Mouse (Mus musculus): ENCODE results near the gene Phf2. TPM values are rescaled to one million over a fixed set of nuclear protein-coding genes. Genes with fewer than 3 reads are reported as not detected.

Gene Phf2
- polyA plus RNA-seq, 1 experiment from 2014 or later: 12.2 TPM

DNA sequence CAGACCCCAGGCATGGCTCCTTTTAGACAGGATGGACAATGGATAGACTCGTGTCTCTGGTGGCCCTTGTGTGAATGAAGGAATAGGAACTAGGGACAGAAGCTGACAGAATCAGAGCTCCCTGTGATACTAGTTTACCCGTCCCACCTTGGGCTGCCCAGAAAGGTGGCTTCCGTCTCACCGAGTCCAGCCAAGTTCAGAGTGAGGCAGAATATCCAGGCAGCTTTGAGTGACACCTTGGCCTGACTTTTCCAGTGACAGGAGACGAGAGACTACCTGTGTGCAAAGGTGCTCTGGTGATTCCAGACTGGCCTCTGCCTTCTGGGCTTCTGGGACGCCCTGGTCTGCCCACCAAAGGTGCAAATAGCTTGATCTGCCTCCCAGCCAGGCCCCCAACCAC lies 75.2 kb downstream of the Phf2 start:
- Histone ChIP-seq H3K4me3 (ENCODE audit: low read depth, low read length) (no peak overlapping the region), H3K9ac (no peak overlapping the region), H3K27me3 (ENCODE audit: insufficient read depth, low read length) (no peaks in the 10 kb centered on the region), H3K4me2 (no peak overlapping the region), H3K4me1 (ENCODE audit: insufficient read depth) (no peaks in the 10 kb centered on the region), H3K9me3 (ENCODE audit: low read depth, low read length) (no peaks in the 10 kb centered on the region), H3K36me3 (ENCODE audit: insufficient read depth) (no peaks in the 10 kb centered on the region), H3K27ac (ENCODE audit: low read depth) (no peak overlapping the region)
- DNase-seq (no peak), ATAC-seq (ENCODE audit: insufficient read depth) (no peak)
- TF ChIP-seq CTCF (IDR thresholded peaks at IDR 0.05; ENCODE audit: low read depth): no peak
- WGBS: 70% methylated on average over 6 of the region's 6 CpGs

DNA sequence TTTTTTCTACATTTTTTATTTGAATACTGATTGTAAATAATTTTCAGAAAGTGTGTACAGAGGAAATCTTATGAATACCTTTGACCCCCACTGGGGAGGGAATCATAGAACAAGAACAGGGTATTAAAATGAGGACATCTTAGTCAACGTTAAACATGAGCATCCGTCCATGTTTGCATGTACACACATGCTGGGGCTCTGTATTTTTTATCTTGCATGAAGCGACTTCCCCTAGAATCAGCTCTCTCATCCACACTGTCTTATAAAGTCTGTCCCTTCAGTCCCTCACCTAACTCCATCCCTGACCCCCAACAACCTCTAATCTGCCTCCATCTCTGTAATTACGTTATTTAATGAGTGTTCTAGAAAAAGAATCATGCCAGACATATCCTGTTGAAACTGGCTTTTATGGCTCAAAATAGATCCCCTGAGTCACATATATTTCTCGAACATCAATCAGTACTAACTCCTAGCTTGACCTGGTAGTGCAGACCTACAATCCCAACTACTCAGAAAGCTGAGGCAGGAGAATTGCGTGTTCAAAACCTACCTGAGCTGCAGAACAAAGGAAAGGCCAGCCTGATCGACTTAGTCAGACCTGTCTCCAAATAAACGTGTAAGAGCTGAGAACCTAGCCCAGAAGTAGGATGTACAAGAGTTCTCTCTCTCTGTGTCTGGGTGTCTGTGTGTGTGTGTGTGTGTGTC lies 86.2 kb downstream of the Phf2 start:
- Histone ChIP-seq H3K4me3 (ENCODE audit: low read depth, low read length) (no peak overlapping the region), H3K27ac (ENCODE audit: low read depth) (no peak overlapping the region), H3K4me2 (no peak overlapping the region), H3K27me3 (ENCODE audit: insufficient read depth, low read length) (no peaks in the 10 kb centered on the region), H3K9ac (no peak overlapping the region), H3K36me3 (ENCODE audit: insufficient read depth) (no peaks in the 10 kb centered on the region), H3K9me3 (ENCODE audit: low read depth, low read length) (no peaks in the 10 kb centered on the region), H3K4me1 (ENCODE audit: insufficient read depth) (peaks cover 8% of the 10 kb centered on the region; the same call in 1 of the 2 replicates)
- TF ChIP-seq CTCF (IDR thresholded peaks at IDR 0.05; ENCODE audit: low read depth): no peak
- ATAC-seq (ENCODE audit: insufficient read depth) (no peak), DNase-seq (no peak)
- WGBS: 76% methylated on average over 8 of the region's 8 CpGs

DNA sequence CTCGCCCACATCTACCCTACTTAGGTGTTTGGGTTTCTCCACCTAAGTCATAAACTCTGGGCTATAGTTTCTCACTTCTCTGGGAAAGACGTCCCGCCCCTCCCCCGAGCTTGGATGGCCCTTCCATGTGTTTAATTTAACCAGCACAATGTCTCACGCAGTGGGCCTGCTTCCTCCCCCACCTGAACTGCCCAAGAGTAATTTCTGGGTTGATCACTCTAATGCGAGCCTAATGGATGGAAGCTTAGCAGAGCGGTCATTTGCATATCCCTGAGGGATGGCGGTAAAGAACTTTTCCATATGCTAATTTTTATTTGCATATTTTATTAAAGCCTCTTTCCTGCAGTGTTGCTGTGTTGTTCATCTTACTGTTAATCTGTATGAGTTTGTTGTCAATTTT lies 86.8 kb downstream of the Phf2 start:
- DNase-seq: no peak
- no peaks in the 10 kb centered on the region for H3K9me3 ChIP-seq (ENCODE audit: low read depth, low read length)
- 51% methylated on average over 8 of the region's 8 CpGs for WGBS
- no peaks in the 10 kb centered on the region for H3K27me3 ChIP-seq (ENCODE audit: insufficient read depth, low read length)
- H3K9ac ChIP-seq: no peak overlapping the region
- no peak overlapping the region for H3K4me2 ChIP-seq
- no peak overlapping the region for H3K27ac ChIP-seq (ENCODE audit: low read depth)
- H3K4me1 ChIP-seq (ENCODE audit: insufficient read depth): peaks cover 8% of the 10 kb centered on the region; the same call in 1 of the 2 replicates
- no peak for TF ChIP-seq CTCF (IDR thresholded peaks at IDR 0.05; ENCODE audit: low read depth)
- no peak for ATAC-seq (ENCODE audit: insufficient read depth)
- no peak overlapping the region for H3K4me3 ChIP-seq (ENCODE audit: low read depth, low read length)
- no peaks in the 10 kb centered on the region for H3K36me3 ChIP-seq (ENCODE audit: insufficient read depth)

DNA sequence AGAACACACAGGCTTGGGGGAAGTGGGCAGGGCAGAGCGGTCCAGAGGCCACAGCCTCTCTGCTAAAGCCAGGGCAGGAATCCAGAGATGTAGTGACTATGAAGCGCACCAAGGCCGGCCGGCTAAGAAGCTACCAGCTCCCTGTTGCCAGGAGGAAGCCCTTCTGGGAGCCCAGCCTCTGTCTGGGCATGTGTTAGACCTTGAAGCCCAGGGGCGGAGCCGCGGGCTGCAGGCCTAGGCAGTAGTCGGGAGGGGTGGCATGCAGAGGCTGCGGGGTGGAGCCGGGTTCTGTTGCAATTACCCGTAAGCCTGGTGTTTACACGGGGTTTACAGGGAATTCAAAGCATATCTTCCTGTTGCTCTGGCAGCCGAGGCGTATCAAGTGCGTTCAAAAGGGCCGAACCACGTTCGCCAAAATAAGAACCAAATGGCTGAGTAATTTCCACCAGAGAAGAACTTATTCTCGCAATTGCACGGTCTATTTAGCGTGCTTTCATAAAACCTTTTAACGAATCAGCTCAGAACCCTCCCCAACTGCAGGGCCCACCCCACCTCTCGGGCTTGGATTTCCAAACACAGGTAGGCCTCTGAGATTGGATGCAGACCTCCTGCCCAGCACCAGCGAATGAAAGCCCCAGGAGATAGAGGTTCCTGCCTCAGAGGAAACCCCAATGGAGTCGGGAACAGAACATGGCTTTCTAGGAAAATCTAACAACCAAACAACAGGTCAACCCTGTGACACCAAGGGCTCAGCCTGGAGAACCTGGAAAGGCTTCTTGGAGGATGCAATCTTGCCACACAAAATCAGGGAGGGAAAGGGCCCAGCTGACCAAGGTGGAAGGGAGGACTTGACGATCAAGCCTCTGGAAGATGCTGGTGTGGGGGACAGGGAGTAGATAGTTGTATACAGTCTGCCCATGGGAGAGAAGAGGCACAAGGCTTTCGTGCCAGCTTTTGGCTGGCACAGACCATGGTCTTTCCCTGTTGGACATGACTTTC lies 87.9 kb downstream of the Phf2 start:
- peak overlapping the region; percentile 18; the same call in 1 of the 2 replicates for H3K4me2 ChIP-seq
- no peaks in the 10 kb centered on the region for H3K36me3 ChIP-seq (ENCODE audit: insufficient read depth)
- H3K27ac ChIP-seq (ENCODE audit: low read depth): no peak overlapping the region
- DNase-seq (peak; percentile 60), ATAC-seq (ENCODE audit: insufficient read depth) (peak; percentile 75)
- no peaks in the 10 kb centered on the region for H3K9me3 ChIP-seq (ENCODE audit: low read depth, low read length)
- H3K4me1 ChIP-seq (ENCODE audit: insufficient read depth): peaks cover 8% of the 10 kb centered on the region; the same call in 1 of the 2 replicates
- peak overlapping the region; percentile 26 for H3K9ac ChIP-seq
- 39% methylated on average over 27 of the region's 27 CpGs for WGBS
- H3K4me3 ChIP-seq (ENCODE audit: low read depth, low read length): no peak overlapping the region
- H3K27me3 ChIP-seq (ENCODE audit: insufficient read depth, low read length): no peaks in the 10 kb centered on the region
- no peak for TF ChIP-seq CTCF (IDR thresholded peaks at IDR 0.05; ENCODE audit: low read depth)

DNA sequence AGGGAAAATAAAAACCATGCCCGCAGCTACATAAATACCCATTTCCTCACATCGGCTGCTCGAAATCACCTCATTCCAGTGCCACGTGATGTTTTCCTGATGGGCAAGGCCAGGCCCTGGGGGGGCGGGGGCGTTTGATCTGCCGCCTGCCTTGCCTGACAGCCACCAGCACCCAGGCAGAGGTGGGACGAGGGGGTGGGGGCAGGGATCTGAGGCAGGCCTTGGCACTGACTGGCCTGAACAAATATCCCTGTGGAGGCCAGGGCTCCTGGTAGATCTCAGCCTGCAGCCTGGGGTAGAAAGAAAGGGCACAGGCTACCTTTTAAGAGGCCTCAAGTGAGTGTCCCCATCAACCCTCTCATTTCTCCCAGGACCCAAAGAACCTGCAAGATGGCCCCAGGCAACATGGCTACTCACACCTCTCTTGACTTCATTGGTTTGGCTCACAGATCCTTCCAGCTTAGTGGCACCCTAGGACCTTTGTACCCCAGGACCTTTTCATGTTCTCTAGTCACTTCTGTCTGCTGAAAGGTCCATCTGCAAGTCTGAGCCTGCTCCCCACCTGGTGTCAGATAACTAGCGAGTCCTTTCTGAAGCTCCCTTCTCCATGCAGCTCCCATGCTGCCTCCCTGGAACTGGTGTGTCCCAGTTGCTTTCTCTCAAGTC lies 90.4 kb downstream of the Phf2 start:
- no peak overlapping the region for H3K9ac ChIP-seq
- H3K4me2 ChIP-seq: peak overlapping the region; percentile 7; the same call in 1 of the 2 replicates
- H3K4me1 ChIP-seq (ENCODE audit: insufficient read depth): peaks cover 8% of the 10 kb centered on the region; the same call in 1 of the 2 replicates
- no peaks in the 10 kb centered on the region for H3K36me3 ChIP-seq (ENCODE audit: insufficient read depth)
- ATAC-seq (ENCODE audit: insufficient read depth) (no peak), DNase-seq (no peak)
- no peak for TF ChIP-seq CTCF (IDR thresholded peaks at IDR 0.05; ENCODE audit: low read depth)
- no peaks in the 10 kb centered on the region for H3K27me3 ChIP-seq (ENCODE audit: insufficient read depth, low read length)
- H3K27ac ChIP-seq (ENCODE audit: low read depth): peak overlapping the region; percentile 79
- WGBS: 43% methylated on average over 9 of the region's 9 CpGs
- no peak overlapping the region for H3K4me3 ChIP-seq (ENCODE audit: low read depth, low read length)
- H3K9me3 ChIP-seq (ENCODE audit: low read depth, low read length): no peaks in the 10 kb centered on the region

DNA sequence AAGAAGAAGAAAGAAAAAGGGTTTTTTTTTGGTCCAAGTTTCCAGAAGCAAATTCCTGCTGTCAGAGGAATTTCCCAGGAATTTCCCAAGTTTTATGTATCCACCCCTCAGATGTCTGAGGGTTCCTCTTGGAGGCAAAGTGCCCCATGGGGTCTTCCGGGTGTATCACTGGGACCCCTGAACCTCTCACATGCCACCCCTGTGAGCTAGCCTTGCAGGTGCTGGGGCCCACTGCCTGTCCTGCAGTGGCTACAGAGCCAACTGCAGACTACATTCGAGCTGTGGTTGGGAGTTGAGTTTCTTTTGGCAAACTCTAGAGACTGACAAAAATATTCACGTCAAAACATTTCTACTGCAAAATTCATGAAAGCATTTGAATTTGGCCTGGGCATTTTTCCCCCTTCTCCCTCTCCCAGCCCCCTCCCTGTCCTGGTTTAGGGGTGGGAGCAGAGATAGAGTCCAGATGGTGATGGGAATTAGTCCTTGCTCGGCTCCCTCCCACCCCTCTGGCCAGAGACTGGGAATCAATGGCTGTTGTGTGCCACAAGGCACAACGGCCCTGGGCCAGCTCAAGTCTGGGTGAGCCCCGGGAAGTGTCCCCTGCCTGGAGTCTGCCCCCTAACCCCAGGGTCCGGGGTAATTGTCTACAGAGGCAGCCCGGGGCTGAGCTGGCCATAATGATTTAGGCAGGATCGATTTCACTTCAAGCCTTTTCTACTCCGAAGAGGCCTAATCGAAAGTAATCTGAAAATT lies 91.2 kb downstream of the Phf2 start:
- 34% methylated on average over 11 of the region's 11 CpGs for WGBS
- H3K4me3 ChIP-seq (ENCODE audit: low read depth, low read length): no peak overlapping the region
- H3K9me3 ChIP-seq (ENCODE audit: low read depth, low read length): no peaks in the 10 kb centered on the region
- DNase-seq (peak; percentile 62), ATAC-seq (ENCODE audit: insufficient read depth) (peak; percentile 64; the same call in 1 of the 2 replicates)
- H3K4me1 ChIP-seq (ENCODE audit: insufficient read depth): peaks cover 8% of the 10 kb centered on the region; the same call in 1 of the 2 replicates
- no peak for TF ChIP-seq CTCF (IDR thresholded peaks at IDR 0.05; ENCODE audit: low read depth)
- H3K27me3 ChIP-seq (ENCODE audit: insufficient read depth, low read length): no peaks in the 10 kb centered on the region
- H3K9ac ChIP-seq: no peak overlapping the region
- H3K4me2 ChIP-seq: peak overlapping the region; percentile 7; the same call in 1 of the 2 replicates
- H3K27ac ChIP-seq (ENCODE audit: low read depth): peak overlapping the region; percentile 79
- no peaks in the 10 kb centered on the region for H3K36me3 ChIP-seq (ENCODE audit: insufficient read depth)
